Mouse (Mus musculus): ENCODE data around the gene Traf4. TPM values are rescaled to one million over a fixed set of nuclear protein-coding genes. Genes with fewer than 3 reads are reported as not detected.
"Not testable (repeated sequence)": the region's sequence is repeated elsewhere in the genome, so short reads cannot be mapped to it uniquely, and the experiment has no call there.

Traf4 gene
- total RNA-seq, 2 experiments from 2014 or later: 24.8 to 38.0 TPM

- no peak for DNase-seq
Observed at GRCm38 (mm10) chr11:78143520-78143919, 21.9 kb downstream of the Traf4 start.

- no peak for DNase-seq
Observed at GRCm38 (mm10) chr11:78140665-78141064, 24.7 kb downstream of the Traf4 start.

- no peak for DNase-seq
Observed at GRCm38 (mm10) chr11:78138023-78138422, 27.4 kb downstream of the Traf4 start.

GRCm38 (mm10) chr11:78137584-78137983 is 27.8 kb downstream of the Traf4 start:
- peak; percentile 42 to 51 for DNase-seq

GRCm38 (mm10) chr11:78136132-78136531 is 29.3 kb downstream of the Traf4 start:
- DNase-seq: no peak

- not testable (repeated sequence) for DNase-seq
Observed at GRCm38 (mm10) chr11:78135314-78135713, 30.1 kb downstream of the Traf4 start.

GRCm38 (mm10) chr11:78134344-78134743 is 31.0 kb downstream of the Traf4 start:
- no peak for DNase-seq

GRCm38 (mm10) chr11:78133915-78134314 is 31.5 kb downstream of the Traf4 start:
- DNase-seq: no peak

- DNase-seq: no peak
Observed at GRCm38 (mm10) chr11:78129458-78129857, 35.9 kb downstream of the Traf4 start.

- no peak for DNase-seq
Observed at GRCm38 (mm10) chr11:78126739-78127138, 38.6 kb downstream of the Traf4 start.

GRCm38 (mm10) chr11:78125691-78126090 is 39.7 kb downstream of the Traf4 start:
- no peak for DNase-seq

GRCm38 (mm10) chr11:78123782-78124181 is 41.6 kb downstream of the Traf4 start:
- DNase-seq: no peak

- no peak for DNase-seq
Observed at GRCm38 (mm10) chr11:78122815-78123214, 42.6 kb downstream of the Traf4 start.

GRCm38 (mm10) chr11:78121176-78121575 is 44.2 kb downstream of the Traf4 start:
- peak; percentile 58 to 63 for DNase-seq

GRCm38 (mm10) chr11:78119898-78120297 is 45.5 kb downstream of the Traf4 start:
- no peak for DNase-seq

GRCm38 (mm10) chr11:78118467-78118866 is 46.9 kb downstream of the Traf4 start:
- peak in 1 of 2 experiments; percentile 19 for DNase-seq

GRCm38 (mm10) chr11:78116146-78116410 is 49.3 kb downstream of the Traf4 start:
- DNase-seq: no peak

GRCm38 (mm10) chr11:78115367-78116145 is 49.8 kb downstream of the Traf4 start:
- DNase-seq: peak; percentile 97 to 98

- no peak for DNase-seq
Observed at GRCm38 (mm10) chr11:78114676-78115366, 50.6 kb downstream of the Traf4 start.

- DNase-seq: no peak
Observed at GRCm38 (mm10) chr11:78113616-78114015, 51.8 kb downstream of the Traf4 start.

All from adrenal gland, postnatal 36 days (tissue).